Mouse (Mus musculus): ENCODE data around the gene Sipa1l1. TPM values are rescaled to one million over a fixed set of nuclear protein-coding genes. Genes with fewer than 3 reads are reported as not detected.

Sipa1l1 gene
- total and polyA plus RNA-seq, 3 experiments = 13.6 to 36.7 (median 23.6) TPM

DNA sequence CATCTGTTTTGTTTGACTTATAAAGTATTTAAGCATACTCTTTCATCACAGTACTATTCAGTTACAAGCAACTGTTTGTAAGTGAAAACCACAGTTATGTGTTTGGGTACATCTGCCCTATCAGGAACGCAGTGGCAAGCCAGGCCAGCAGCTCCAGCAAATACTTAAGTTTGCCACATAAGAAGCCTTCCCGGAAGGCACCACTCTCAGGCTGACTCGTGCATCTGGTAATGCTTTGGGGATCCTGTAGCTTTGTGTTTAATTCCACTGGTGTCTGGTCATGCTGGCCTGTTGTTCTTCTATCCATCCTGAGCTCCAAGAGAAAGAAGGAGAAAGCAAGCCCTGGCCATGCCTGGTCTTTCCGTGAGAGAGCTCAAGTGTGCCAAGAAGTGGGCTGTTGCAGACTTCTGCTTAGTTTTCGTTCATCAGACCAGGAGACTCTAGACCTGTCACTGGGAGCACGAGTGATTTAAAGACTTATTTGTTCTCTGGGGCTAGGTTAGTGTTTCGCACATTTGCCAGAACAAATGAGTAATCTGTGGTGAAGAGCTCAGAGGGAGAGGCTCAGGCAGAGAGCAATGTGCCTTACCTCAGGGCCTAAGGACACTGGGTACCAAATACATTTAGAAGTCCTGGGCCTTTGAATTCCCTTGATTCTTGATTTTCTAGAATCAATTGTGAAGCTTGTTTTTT is 153.8 kb downstream of the Sipa1l1 start:
- no peak overlapping the region for H3K4me3 ChIP-seq (replicated peaks in 1 of 3; ENCODE audit: low read depth in 2 of 3, low read length in 2 of 3, poor library complexity in 1 of 3)
- no peaks in the 10 kb centered on the region for H3K9me3 ChIP-seq (replicated peaks; ENCODE audit: low read length)
- no peak for TF ChIP-seq PAX5 (IDR thresholded peaks at IDR 0.05; ENCODE audit: low read length)
- TF ChIP-seq UBTF (IDR thresholded peaks at IDR 0.05; ENCODE audit: low read depth, low read length) = no peak
- no peak for TF ChIP-seq TBP (conservative IDR thresholded peaks at IDR 0.05; ENCODE audit: low read depth, low read length)
- no peak for TF ChIP-seq MXI1 (IDR thresholded peaks at IDR 0.05; ENCODE audit: low read depth, low read length)
- no peak for TF ChIP-seq NRF1 (IDR thresholded peaks at IDR 0.05; ENCODE audit: low read depth, low read length)
- TF ChIP-seq RAD21 (IDR thresholded peaks at IDR 0.05; ENCODE audit: low read depth, low read length) = no peak
- no peak overlapping the region for H3K4me2 ChIP-seq (ENCODE audit: insufficient read depth, low read depth, poor library complexity, severe bottlenecking)
- H3K36me3 ChIP-seq (replicated peaks in 1 of 2; ENCODE audit: control insufficient read depth in 1 of 2, insufficient read depth in 1 of 2, low read length in 1 of 2) = peaks cover 0 to 2% of the 10 kb centered on the region in 2 experiments
- no peak overlapping the region for H3K27ac ChIP-seq (ENCODE audit: insufficient read depth, low read depth)
- no peak for DNase-seq (ENCODE audit: extremely low read depth)
- in situ Hi-C loops (cut with MboI; ENCODE audit: low pct_ligation_motif_present, low pct_unique_long_range_greater_than_20kb, low sequenced_read_pairs) = no loop called here
- H3K4me1 ChIP-seq (ENCODE audit: control insufficient read depth in 1 of 2, insufficient read depth in 2 of 2) = peaks cover 5 to 30% of the 10 kb centered on the region in 2 experiments; a peak in 3 of 4 replicates
- H3K9ac ChIP-seq (ENCODE audit: insufficient read depth, low read depth) = no peak overlapping the region
- dilution Hi-C loops (cut with MboI; ENCODE audit: extremely low pct_ligation_motif_present, extremely low pct_unique_long_range_greater_than_20kb, low sequenced_read_pairs) = no loop called here
- H3K27me3 ChIP-seq (replicated peaks) = no peaks in the 10 kb centered on the region
- H3K79me2 ChIP-seq (replicated peaks; ENCODE audit: control insufficient read depth, extremely low read depth, insufficient read depth, poor library complexity, severe bottlenecking) = no peaks in the 10 kb centered on the region

DNA sequence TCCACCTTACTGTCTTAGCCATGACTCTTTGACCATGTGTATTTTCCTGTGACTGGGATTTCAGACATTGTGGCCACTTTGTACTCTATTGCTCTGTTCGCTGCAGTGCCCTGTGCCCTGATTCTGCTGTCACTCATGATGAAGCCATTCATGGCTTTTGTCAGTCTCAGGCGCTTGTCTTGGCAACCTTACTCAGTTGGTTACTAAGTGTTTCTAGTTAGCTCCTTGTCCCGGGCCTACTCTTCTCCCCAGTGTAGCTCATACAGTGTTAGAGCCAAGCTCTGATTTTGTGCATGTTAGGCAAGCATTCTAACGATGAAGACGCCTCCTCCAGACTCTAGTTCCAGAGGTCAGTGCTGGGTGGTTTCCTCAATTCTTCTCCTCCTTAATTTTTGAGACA is 155.5 kb downstream of the Sipa1l1 start:
- DNase-seq (ENCODE audit: extremely low read depth) = no peak
- Histone ChIP-seq H3K27me3 (replicated peaks) (no peaks in the 10 kb centered on the region), H3K9ac (ENCODE audit: insufficient read depth, low read depth) (no peak overlapping the region), H3K79me2 (replicated peaks; ENCODE audit: control insufficient read depth, extremely low read depth, insufficient read depth, poor library complexity, severe bottlenecking) (no peaks in the 10 kb centered on the region), H3K4me3 (replicated peaks in 1 of 3; ENCODE audit: low read depth in 2 of 3, low read length in 2 of 3, poor library complexity in 1 of 3) (no peak overlapping the region), H3K9me3 (replicated peaks; ENCODE audit: low read length) (no peaks in the 10 kb centered on the region), H3K27ac (ENCODE audit: insufficient read depth, low read depth) (no peak overlapping the region), H3K4me1 (ENCODE audit: control insufficient read depth in 1 of 2, insufficient read depth in 2 of 2) (peaks cover 5 to 30% of the 10 kb centered on the region in 2 experiments), H3K36me3 (replicated peaks in 1 of 2; ENCODE audit: control insufficient read depth in 1 of 2, insufficient read depth in 1 of 2, low read length in 1 of 2) (peaks cover 0 to 8% of the 10 kb centered on the region in 2 experiments), H3K4me2 (ENCODE audit: insufficient read depth, low read depth, poor library complexity, severe bottlenecking) (no peak overlapping the region)
- dilution Hi-C loops (cut with MboI; ENCODE audit: extremely low pct_ligation_motif_present, extremely low pct_unique_long_range_greater_than_20kb, low sequenced_read_pairs) = no loop called here
- in situ Hi-C loops (cut with MboI; ENCODE audit: low pct_ligation_motif_present, low pct_unique_long_range_greater_than_20kb, low sequenced_read_pairs) = no loop called here
- no peak for TF ChIP-seq CHD1 (IDR thresholded peaks at IDR 0.05; ENCODE audit: low read depth, low read length)
- TF ChIP-seq KAT2A (IDR thresholded peaks at IDR 0.05; ENCODE audit: insufficient replicate concordance, low read length) = no peak
- no peak for TF ChIP-seq RCOR1 (conservative IDR thresholded peaks at IDR 0.05; ENCODE audit: low read depth, low read length)
- TF ChIP-seq RAD21 (IDR thresholded peaks at IDR 0.05; ENCODE audit: low read depth, low read length) = no peak
- TF ChIP-seq MXI1 (IDR thresholded peaks at IDR 0.05; ENCODE audit: low read depth, low read length) = no peak
- no peak for TF ChIP-seq ZNF384 (IDR thresholded peaks at IDR 0.05; ENCODE audit: low read depth, low read length)
- no peak for TF ChIP-seq MYC (IDR thresholded peaks at IDR 0.05; ENCODE audit: low read depth, low read length)
- no peak for TF ChIP-seq CHD2 (IDR thresholded peaks at IDR 0.05; ENCODE audit: low read length)
- no peak for TF ChIP-seq POLR2A (IDR thresholded peaks at IDR 0.05; ENCODE audit: low read depth, low read length)
- no peak for TF ChIP-seq E2F4 (IDR thresholded peaks at IDR 0.05; ENCODE audit: insufficient replicate concordance, low read depth, low read length)
- TF ChIP-seq JUN (IDR thresholded peaks at IDR 0.05; ENCODE audit: insufficient read depth, low read depth, low read length) = no peak
